Mouse (Mus musculus): ENCODE data around the gene Ncaph. TPM values are rescaled to one million over a fixed set of nuclear protein-coding genes. Genes with fewer than 3 reads are reported as not detected.
A peak's percentile ranks its signal among the peaks of the same experiment; 100 is the strongest.
"Not testable (repeated sequence)": the region's sequence is repeated elsewhere in the genome, so short reads cannot be mapped to it uniquely, and the experiment has no call there.

The Ncaph gene
- polyA plus RNA-seq (2012; rRNA removed), result 1.6 and 2.4 TPM in 2 replicates

GRCm38 (mm10) chr2:127133621-127134461 is at the start of gene Ncaph:
TSS of gene Ncaph (minus strand) at chr2:127133954.
- peak; percentile 52 to 92 for DNase-seq (ENCODE audit: extremely low spot score in 1 of 2, low spot score in 1 of 2)

- peak; percentile 87 to 91 for DNase-seq (ENCODE audit: extremely low spot score in 1 of 2, low spot score in 1 of 2)
Measured at GRCm38 (mm10) chr2:127182598-127183381, 49.0 kb upstream of the Ncaph start.

GRCm38 (mm10) chr2:127166261-127166660 is 32.5 kb upstream of the Ncaph start:
- peak in 1 of 2 experiments; percentile 76 for DNase-seq (ENCODE audit: extremely low spot score in 1 of 2, low spot score in 1 of 2)

- DNase-seq (ENCODE audit: extremely low spot score in 1 of 2, low spot score in 1 of 2), result no peak
Measured at GRCm38 (mm10) chr2:127165675-127166074, 31.9 kb upstream of the Ncaph start.

- no peak for DNase-seq (ENCODE audit: extremely low spot score in 1 of 2, low spot score in 1 of 2)
Measured at GRCm38 (mm10) chr2:127145699-127146098, 11.9 kb upstream of the Ncaph start.

- peak in 1 of 2 experiments; percentile 33 for DNase-seq (ENCODE audit: extremely low spot score in 1 of 2, low spot score in 1 of 2)
Measured at GRCm38 (mm10) chr2:127143158-127144063, 9.7 kb upstream of the Ncaph start, which contains the start of gene Itpripl1. TSS of gene Itpripl1 (minus strand) at chr2:127143442.

GRCm38 (mm10) chr2:127142577-127143157 is 8.9 kb upstream of the Ncaph start:
- no peak for DNase-seq (ENCODE audit: extremely low spot score in 1 of 2, low spot score in 1 of 2)

GRCm38 (mm10) chr2:127142031-127142430 is 8.3 kb upstream of the Ncaph start:
- no peak for DNase-seq (ENCODE audit: extremely low spot score in 1 of 2, low spot score in 1 of 2)

- peak in 1 of 2 experiments; percentile 43 for DNase-seq (ENCODE audit: extremely low spot score in 1 of 2, low spot score in 1 of 2)
Measured at GRCm38 (mm10) chr2:127140011-127140410, 6.3 kb upstream of the Ncaph start.

GRCm38 (mm10) chr2:127139605-127140004 is 5.9 kb upstream of the Ncaph start:
- DNase-seq (ENCODE audit: extremely low spot score in 1 of 2, low spot score in 1 of 2), result no peak

- no peak for DNase-seq (ENCODE audit: extremely low spot score in 1 of 2, low spot score in 1 of 2)
Measured at GRCm38 (mm10) chr2:127139094-127139493, 5.3 kb upstream of the Ncaph start.

- DNase-seq (ENCODE audit: extremely low spot score in 1 of 2, low spot score in 1 of 2), result no peak
Measured at GRCm38 (mm10) chr2:127138449-127138848, 4.7 kb upstream of the Ncaph start.

GRCm38 (mm10) chr2:127137838-127138420 is 4.2 kb upstream of the Ncaph start:
- DNase-seq (ENCODE audit: extremely low spot score in 1 of 2, low spot score in 1 of 2), result no peak

- DNase-seq (ENCODE audit: extremely low spot score in 1 of 2, low spot score in 1 of 2), result no peak
Measured at GRCm38 (mm10) chr2:127136979-127137378, 3.2 kb upstream of the Ncaph start.

GRCm38 (mm10) chr2:127135255-127135654 is 1.5 kb upstream of the Ncaph start:
- DNase-seq (ENCODE audit: extremely low spot score in 1 of 2, low spot score in 1 of 2), result not testable (repeated sequence)

GRCm38 (mm10) chr2:127131353-127131752 is 2.4 kb downstream of the Ncaph start:
- DNase-seq (ENCODE audit: extremely low spot score in 1 of 2, low spot score in 1 of 2), result no peak

GRCm38 (mm10) chr2:127128926-127129325 is 4.8 kb downstream of the Ncaph start:
- no peak for DNase-seq (ENCODE audit: extremely low spot score in 1 of 2, low spot score in 1 of 2)

GRCm38 (mm10) chr2:127121591-127122235 is 12.0 kb downstream of the Ncaph start:
- DNase-seq (ENCODE audit: extremely low spot score in 1 of 2, low spot score in 1 of 2), result no peak

GRCm38 (mm10) chr2:127108986-127109385 is 24.8 kb downstream of the Ncaph start:
- DNase-seq (ENCODE audit: extremely low spot score in 1 of 2, low spot score in 1 of 2), result no peak

Measured in frontal cortex, adult 2 months (tissue).